Mouse (Mus musculus) heart, embryonic 11.5 days (tissue): ENCODE measurements around the gene Rnf41. TPM values are rescaled to one million over a fixed set of nuclear protein-coding genes. Genes with fewer than 3 reads are reported as not detected.

ENCODE experiments used
- ATAC-seq: fragments of 200-750 bp; cut with Nextera tagmentation; replicated peaks from 2 replicates; pipeline ENCODE4 v1.8.0; 2017; ENCODE audit warnings: moderate library complexity; ENCODE audit not compliant: insufficient number of reproducible peaks, low FRiP score, low TSS enrichment
- H3K27ac ChIP-seq: fragments of 300-500 bp; sonication (generic); 2 replicates; pipeline ENCODE4 v1.5.1; 2014; ENCODE audit warnings: mild to moderate bottlenecking, low read depth, low read length
- H3K27me3 ChIP-seq: fragments of 300-500 bp; sonication (generic); 2 replicates; pipeline ENCODE4 v1.6.1; 2014; ENCODE audit warnings: mild to moderate bottlenecking, low read length, mixed read lengths; ENCODE audit not compliant: control insufficient read depth, insufficient read depth
- H3K36me3 ChIP-seq: fragments of 300-500 bp; sonication (generic); 2 replicates; pipeline ENCODE4 v1.6.1; 2014; ENCODE audit warnings: mild to moderate bottlenecking, low read length, moderate library complexity, mixed read lengths; ENCODE audit not compliant: control insufficient read depth, insufficient read depth
- H3K4me1 ChIP-seq: fragments of 300-500 bp; sonication (generic); 2 replicates; pipeline ENCODE4 v1.6.1; 2014; ENCODE audit warnings: low read length; ENCODE audit not compliant: control insufficient read depth, insufficient read depth
- H3K4me2 ChIP-seq: fragments of 300-500 bp; sonication (generic); 2 replicates; pipeline ENCODE4 v1.6.1; 2014; ENCODE audit warnings: mild to moderate bottlenecking, moderate library complexity
- H3K4me3 ChIP-seq: fragments of 300-500 bp; sonication (generic); 2 replicates; pipeline ENCODE4 v1.5.1; 2014; ENCODE audit warnings: low read depth, low read length
- H3K9ac ChIP-seq: fragments of 300-500 bp; sonication (generic); 2 replicates; pipeline ENCODE4 v1.6.1; 2014; ENCODE audit warnings: mild to moderate bottlenecking, low read depth, low read length, moderate library complexity
- H3K9me3 ChIP-seq: fragments of 300-500 bp; sonication (generic); replicated peaks from 2 replicates; pipeline ENCODE4 v1.6.1; 2016; ENCODE audit warnings: low read length; ENCODE audit not compliant: control insufficient read depth
- WGBS: fragments of 180-500 bp; shearing (Covaris S2); extraction: QIAGEN DNeasy Blood & Tissue Kit; methylation state at CpG from one replicate; pipeline ENCODE4 v1.1.7; 2014; ENCODE audit not compliant: insufficient replicate concordance; 5-methylcytosine and 5-hydroxymethylcytosine counted together
- polyA plus RNA-seq: library from polyadenylated mRNA; unstranded; fragments of >200 nt; fragmentation: Nextera tagmentation; extraction: Ambion mirVana; gene quantifications from 2 replicates; pipeline ENCODE4 v1.2.1, GENCODE M21; 2014

Rnf41 gene
- polyA plus RNA-seq = 24.5 and 24.8 TPM in 2 replicates

DNA sequence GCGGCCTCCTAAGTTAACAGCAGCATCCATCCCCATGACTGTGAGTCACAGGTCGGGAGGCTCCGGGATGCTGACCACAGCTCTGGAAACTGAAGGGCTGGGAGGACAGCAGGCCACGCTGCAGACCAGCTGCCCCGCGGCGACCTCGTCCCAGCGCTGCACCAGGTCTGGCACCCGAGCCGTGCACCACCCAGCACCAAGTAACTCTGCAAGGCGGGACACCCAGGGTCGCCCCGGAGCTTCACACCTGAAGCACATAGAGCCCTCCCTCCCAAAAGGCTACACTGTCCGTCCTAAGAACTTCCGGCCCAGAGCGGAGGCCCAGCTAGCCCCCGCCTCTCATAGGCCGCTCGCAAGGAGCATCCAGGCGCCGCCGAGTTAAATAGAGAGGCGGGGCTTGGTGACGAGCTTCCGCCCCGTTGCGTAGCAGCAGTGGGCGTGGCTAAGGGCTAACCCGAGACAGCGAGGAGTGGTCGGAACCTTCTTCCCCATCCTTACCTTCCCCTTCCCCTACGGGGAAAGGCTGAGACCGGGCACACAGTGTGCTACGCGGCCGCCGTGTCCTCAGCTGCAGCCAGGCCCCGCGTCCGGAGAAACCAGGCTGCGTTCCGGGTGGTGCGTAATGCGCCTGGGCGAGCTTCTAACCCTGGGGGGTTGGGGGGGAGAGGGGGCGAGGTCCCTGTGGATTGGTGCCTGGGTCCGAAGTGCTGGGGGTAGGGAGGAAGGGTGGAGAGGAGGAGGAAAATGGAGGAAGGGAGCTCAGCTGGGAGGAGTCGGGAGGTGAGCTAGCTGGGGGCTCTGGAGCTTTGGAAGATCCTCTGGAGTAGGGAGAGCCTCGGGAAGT is at the start of gene Rnf41, which contains the start of gene Nabp2:
Gene Rnf41 (plus strand): TSS at position 447 of the 844 bp plus-strand sequence.
Gene Nabp2 (minus strand): TSS at position 282 of the 844 bp plus-strand sequence.
- Histone ChIP-seq H3K27me3 (no peaks in the 10 kb centered on the region), H3K36me3 (peaks cover 5% of the 10 kb centered on the region; the same call in 1 of the 2 replicates), H3K4me3 (peak within 1 kb of the TSS; percentile 93), H3K9ac (peak within 1 kb of the TSS; percentile 91), H3K9me3 (no peaks in the 10 kb centered on the region), H3K4me1 (peaks cover 31% of the 10 kb centered on the region), H3K4me2 (peak within 1 kb of the TSS; percentile 98), H3K27ac (peak within 1 kb of the TSS; percentile 86)
- ATAC-seq = peak; percentile 90
- WGBS = under 1% methylated on average over 50 of the region's 50 CpGs

DNA sequence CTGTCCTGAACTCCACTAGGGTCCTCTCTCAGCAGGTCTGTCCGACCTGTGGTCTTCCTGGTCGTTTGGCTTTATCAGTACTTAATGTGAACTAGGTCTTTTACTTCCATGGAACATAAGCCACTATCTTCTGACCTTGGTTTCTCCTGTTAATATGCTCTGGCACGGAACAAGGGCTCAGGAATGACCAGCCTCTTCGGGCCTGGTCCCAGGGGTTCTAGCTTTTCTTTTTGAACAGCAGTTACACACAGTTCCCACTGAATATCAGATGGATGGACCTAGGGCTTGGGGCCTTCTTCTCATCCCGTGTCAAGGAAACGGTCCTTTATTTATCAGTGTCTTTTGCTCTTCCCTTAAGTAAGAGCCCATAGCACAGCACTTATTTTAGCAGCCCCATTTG is 49.6 kb upstream of the Rnf41 start:
- no peak overlapping the region for H3K9ac ChIP-seq
- H3K27me3 ChIP-seq = no peaks in the 10 kb centered on the region
- H3K27ac ChIP-seq = no peak overlapping the region
- no peak for ATAC-seq
- 82% methylated on average over 6 of the region's 6 CpGs for WGBS
- no peaks in the 10 kb centered on the region for H3K4me1 ChIP-seq
- no peak overlapping the region for H3K4me3 ChIP-seq
- peaks cover 42% of the 10 kb centered on the region for H3K36me3 ChIP-seq
- H3K4me2 ChIP-seq = no peak overlapping the region
- no peaks in the 10 kb centered on the region for H3K9me3 ChIP-seq

DNA sequence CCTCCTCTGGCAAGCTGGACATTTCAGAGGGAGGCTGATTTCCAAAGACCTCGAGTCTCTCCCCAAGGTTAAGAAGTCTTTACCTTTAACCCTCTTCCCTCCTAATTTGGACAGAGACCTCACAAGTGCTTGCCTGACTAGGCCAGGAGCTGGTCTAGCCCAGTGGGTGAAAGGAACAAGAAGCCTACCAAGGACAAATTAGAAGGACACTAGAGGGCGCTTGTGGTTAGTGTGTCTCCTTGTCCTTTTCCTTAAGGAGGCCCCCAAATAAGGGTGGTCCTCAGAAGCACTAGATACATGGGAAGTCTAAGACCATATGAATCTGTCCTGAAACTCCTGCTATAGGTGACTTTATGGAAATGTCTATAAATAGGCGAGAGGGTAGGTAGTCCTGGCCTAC is 48.9 kb upstream of the Rnf41 start:
- H3K27me3 ChIP-seq = no peaks in the 10 kb centered on the region
- no peak overlapping the region for H3K9ac ChIP-seq
- H3K4me2 ChIP-seq = no peak overlapping the region
- 41% methylated on average over 3 of the region's 3 CpGs for WGBS
- no peak overlapping the region for H3K4me3 ChIP-seq
- H3K27ac ChIP-seq = no peak overlapping the region
- no peaks in the 10 kb centered on the region for H3K9me3 ChIP-seq
- H3K4me1 ChIP-seq = peaks cover 1% of the 10 kb centered on the region; the same call in 1 of the 2 replicates
- no peak for ATAC-seq
- H3K36me3 ChIP-seq = peaks cover 42% of the 10 kb centered on the region

- 15% methylated on average over 19 of the region's 19 CpGs for WGBS
- Histone ChIP-seq H3K4me3 (peak overlapping the region; percentile 81), H3K27me3 (no peaks in the 10 kb centered on the region), H3K4me2 (peak overlapping the region; percentile 94), H3K9me3 (no peaks in the 10 kb centered on the region), H3K27ac (peak overlapping the region; percentile 94), H3K4me1 (peaks cover 12% of the 10 kb centered on the region), H3K36me3 (peaks cover 2% of the 10 kb centered on the region), H3K9ac (peak overlapping the region; percentile 78)
- ATAC-seq = no peak
These were observed 43.5 kb upstream of the Rnf41 start for GRCm38 (mm10) chr10:128367899-128368401.

DNA sequence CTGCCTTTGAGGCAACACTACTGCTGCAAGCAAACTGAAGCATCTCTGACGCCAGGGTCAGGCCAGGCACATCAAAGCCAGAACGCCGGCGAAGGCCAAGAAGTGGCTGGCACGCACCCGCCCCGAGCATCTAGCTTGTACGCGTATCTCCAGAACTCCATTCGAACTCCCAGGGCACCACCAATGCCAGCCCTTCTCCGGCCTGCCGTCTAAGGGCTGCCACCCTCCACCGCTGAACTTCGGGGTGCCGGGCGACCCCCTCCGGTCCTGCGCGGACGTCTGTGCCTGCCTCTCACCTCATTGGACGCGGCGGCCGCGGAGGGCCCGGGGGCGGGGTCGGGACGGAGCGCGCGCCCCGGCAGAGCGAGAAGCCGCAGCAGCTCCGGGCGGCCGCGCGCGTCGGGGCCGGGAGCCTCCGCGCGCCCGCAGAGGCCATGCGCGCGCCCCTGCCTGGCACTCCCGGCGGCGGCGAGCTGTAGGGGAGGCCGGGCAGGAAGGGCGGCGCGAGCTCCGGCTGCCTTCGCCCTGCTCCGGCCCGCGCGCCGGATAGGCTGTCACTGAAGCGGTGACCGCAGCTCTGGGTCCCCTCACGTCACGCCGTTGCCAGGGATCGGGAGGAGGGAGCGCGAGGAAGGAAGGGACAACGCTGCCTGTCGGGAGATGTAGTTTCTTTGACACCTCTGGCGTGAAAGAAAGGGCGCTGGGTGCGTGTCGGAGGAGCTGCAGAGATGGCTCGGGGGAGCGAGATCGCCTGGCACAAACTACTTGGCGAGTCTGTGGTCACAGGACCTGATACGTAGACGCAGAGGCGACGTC is 42.8 kb upstream of the Rnf41 start, which contains the start of gene Coq10a:
Gene Coq10a (minus strand): TSS at position 596 of the 816 bp plus-strand sequence.
- ATAC-seq = peak; percentile 91
- WGBS = under 1% methylated on average over 74 of the region's 87 CpGs

DNA sequence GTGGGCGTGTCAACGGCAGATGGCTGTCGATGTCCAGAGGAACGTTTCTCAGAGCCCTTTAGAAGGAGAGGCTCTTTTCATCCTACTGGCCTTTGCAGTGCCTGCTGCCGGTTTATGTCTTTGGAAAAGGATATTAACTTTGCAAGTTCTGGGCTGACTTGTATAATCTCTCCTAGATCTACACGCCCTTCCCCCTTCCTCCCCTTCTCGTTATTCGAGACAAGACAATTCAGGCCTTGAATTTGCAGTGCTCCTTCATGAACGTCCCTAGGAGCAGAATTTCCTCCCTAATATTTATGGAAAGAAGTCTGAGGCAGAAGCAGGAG is 42.3 kb upstream of the Rnf41 start:
- ATAC-seq = no peak; the same call in 1 of the 2 replicates
- H3K27me3 ChIP-seq = no peaks in the 10 kb centered on the region
- peak overlapping the region; percentile 94 for H3K27ac ChIP-seq
- peak overlapping the region; percentile 94 for H3K4me2 ChIP-seq
- H3K4me3 ChIP-seq = peak overlapping the region; percentile 81
- peaks cover 12% of the 10 kb centered on the region for H3K4me1 ChIP-seq
- H3K9me3 ChIP-seq = no peaks in the 10 kb centered on the region
- 7% methylated on average over 9 of the region's 9 CpGs for WGBS
- H3K9ac ChIP-seq = peak overlapping the region; percentile 78
- H3K36me3 ChIP-seq = no peaks in the 10 kb centered on the region

More for the DNA sequence above, 42.8 kb upstream of the Rnf41 start, which contains the start of gene Coq10a:
- Histone ChIP-seq H3K9me3 (no peaks in the 10 kb centered on the region), H3K27me3 (no peaks in the 10 kb centered on the region), H3K9ac (peak within 1 kb of the TSS; percentile 78), H3K27ac (peak within 1 kb of the TSS; percentile 94), H3K36me3 (no peaks in the 10 kb centered on the region), H3K4me1 (peaks cover 12% of the 10 kb centered on the region), H3K4me2 (peak within 1 kb of the TSS; percentile 94), H3K4me3 (peak within 1 kb of the TSS; percentile 81)

DNA sequence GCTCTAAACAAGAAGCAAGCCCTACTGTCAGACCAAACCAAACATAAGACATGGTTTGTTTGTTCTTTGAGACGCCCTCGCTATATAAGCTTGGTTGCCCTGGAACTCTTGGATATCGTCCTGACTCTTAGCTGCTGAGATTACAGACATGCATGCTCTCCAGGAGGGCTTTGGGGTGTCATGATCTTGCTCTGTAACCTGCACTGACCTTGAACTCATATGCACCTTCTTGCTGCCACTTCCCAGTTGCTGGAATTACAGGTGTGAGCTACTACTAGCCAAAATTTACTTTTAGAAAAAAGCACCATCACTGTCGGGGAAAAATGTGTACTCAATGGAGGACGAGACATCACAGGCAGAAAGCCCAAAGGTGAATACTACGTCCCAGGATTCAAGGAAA is 41.9 kb upstream of the Rnf41 start:
- Histone ChIP-seq H3K9ac (peak overlapping the region; percentile 78; the same call in 1 of the 2 replicates), H3K4me3 (peak overlapping the region; percentile 81), H3K4me1 (peaks cover 12% of the 10 kb centered on the region), H3K27me3 (no peaks in the 10 kb centered on the region), H3K36me3 (no peaks in the 10 kb centered on the region), H3K27ac (peak overlapping the region; percentile 94; the same call in 1 of the 2 replicates), H3K4me2 (peak overlapping the region; percentile 94), H3K9me3 (no peaks in the 10 kb centered on the region)
- no peak for ATAC-seq
- 71% methylated on average over 6 of the region's 6 CpGs for WGBS

DNA sequence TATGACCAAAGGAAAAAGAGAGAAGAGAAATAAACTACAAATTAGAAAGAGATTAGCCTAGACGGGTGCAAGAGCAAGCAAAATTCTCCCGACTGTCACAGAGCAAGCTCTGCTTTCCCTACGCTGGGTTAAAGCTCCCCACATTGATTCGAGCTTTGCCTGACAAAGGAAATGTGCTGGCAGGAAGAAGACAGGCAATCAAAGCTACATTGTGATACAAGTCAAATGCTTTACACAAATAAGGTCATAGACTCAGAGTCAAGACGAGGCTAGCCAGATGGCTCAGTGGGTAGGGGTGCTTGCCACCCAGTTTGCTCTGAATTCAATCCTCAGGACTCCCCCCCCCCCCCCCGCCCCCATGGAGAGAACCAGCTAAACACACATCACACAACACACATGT is 41.4 kb upstream of the Rnf41 start:
- H3K4me1 ChIP-seq = peaks cover 12% of the 10 kb centered on the region
- H3K27me3 ChIP-seq = no peaks in the 10 kb centered on the region
- H3K36me3 ChIP-seq = no peaks in the 10 kb centered on the region
- no peak overlapping the region for H3K27ac ChIP-seq
- H3K9ac ChIP-seq = no peak overlapping the region
- 67% methylated on average over 5 of the region's 6 CpGs for WGBS
- H3K9me3 ChIP-seq = no peaks in the 10 kb centered on the region
- no peak overlapping the region for H3K4me3 ChIP-seq
- ATAC-seq = no peak
- H3K4me2 ChIP-seq = no peak overlapping the region
